Mouse (Mus musculus) CD4-positive naive resting alpha-beta T cell, adult 57 days (primary cell): ENCODE data around the gene Gm3646. TPM values are rescaled to one million over a fixed set of nuclear protein-coding genes. Genes with fewer than 3 reads are reported as not detected.

Source experiments
- total RNA-seq: library from RNA; stranded (reverse); gene quantifications from one replicate; pipeline ENCODE4 v1.2.4, GENCODE M21; 2023

Gm3646 gene
- not detected for total RNA-seq

GRCm38 (mm10) chr1:39805243-39805979 lies at the start of gene Gm3646:
Gene Gm3646, minus strand, starts transcription at chr1:39805332.

Other genes with a start within 250 kb of the Gm3646 start
- 34.0 TPM for gene Rnf149, start 227.9 kb downstream of the Gm3646 start, total RNA-seq
- not detected for gene Creg2, start 153.9 kb downstream of the Gm3646 start, total RNA-seq
- not detected for gene Rfx8, start 84.3 kb downstream of the Gm3646 start, total RNA-seq
- 336 TPM for gene Map4k4, start 95.6 kb upstream of the Gm3646 start, total RNA-seq